Mouse (Mus musculus) testis, adult 2 months (tissue): ENCODE results near the gene Hecw1. TPM values are rescaled to one million over a fixed set of nuclear protein-coding genes. Genes with fewer than 3 reads are reported as not detected.

ENCODE experiments used
- H3K27ac ChIP-seq: fragments of 200-500 bp; 2 replicates; pipeline ENCODE4 v1.5.1; 2012; ENCODE audit warnings: low read depth, low read length; ENCODE audit not compliant: control insufficient read depth, insufficient read depth
- H3K27me3 ChIP-seq: fragments of 200-500 bp; 2 replicates; pipeline ENCODE4 v1.6.1; 2012; ENCODE audit warnings: mild to moderate bottlenecking, low read length, moderate library complexity; ENCODE audit not compliant: control insufficient read depth, insufficient read depth
- H3K36me3 ChIP-seq: fragments of 200-500 bp; 2 replicates; pipeline ENCODE4 v1.6.1; 2012; ENCODE audit warnings: mild to moderate bottlenecking, low read length; ENCODE audit not compliant: control insufficient read depth, insufficient read depth
- H3K4me1 ChIP-seq: fragments of 200-500 bp; 2 replicates; pipeline ENCODE4 v1.6.1; 2012; ENCODE audit warnings: low read length; ENCODE audit not compliant: control insufficient read depth, insufficient read depth
- H3K4me3 ChIP-seq: fragments of 200-500 bp; 2 replicates; pipeline ENCODE4 v1.5.1; 2012; ENCODE audit warnings: low read depth, mild to moderate bottlenecking, low read length, moderate library complexity, mixed read lengths; ENCODE audit not compliant: control insufficient read depth
- CTCF ChIP-seq: fragments of 200-500 bp; IDR thresholded peaks from 2 replicates; pipeline ENCODE4 v1.5.1; 2012; ENCODE audit warnings: low read depth, mild to moderate bottlenecking, inconsistent platforms, low read length, moderate library complexity; ENCODE audit not compliant: control insufficient read depth, insufficient read depth, insufficient replicate concordance
- POLR2A ChIP-seq: fragments of 200-500 bp; IDR thresholded peaks from 2 replicates; pipeline ENCODE4 v1.6.1; 2012; ENCODE audit warnings: low read depth, mild to moderate bottlenecking, inconsistent platforms, low read length, moderate library complexity; ENCODE audit not compliant: control insufficient read depth
- polyA plus RNA-seq: library from polyadenylated mRNA; depleted of rRNA; stranded (reverse); fragments of >200 nt; gene quantifications from 2 replicates; pipeline ENCODE4 v1.2.3, GENCODE M21; 2012; rRNA removed

Hecw1 gene
- 9.7 and 10.1 TPM in 2 replicates for polyA plus RNA-seq

DNA sequence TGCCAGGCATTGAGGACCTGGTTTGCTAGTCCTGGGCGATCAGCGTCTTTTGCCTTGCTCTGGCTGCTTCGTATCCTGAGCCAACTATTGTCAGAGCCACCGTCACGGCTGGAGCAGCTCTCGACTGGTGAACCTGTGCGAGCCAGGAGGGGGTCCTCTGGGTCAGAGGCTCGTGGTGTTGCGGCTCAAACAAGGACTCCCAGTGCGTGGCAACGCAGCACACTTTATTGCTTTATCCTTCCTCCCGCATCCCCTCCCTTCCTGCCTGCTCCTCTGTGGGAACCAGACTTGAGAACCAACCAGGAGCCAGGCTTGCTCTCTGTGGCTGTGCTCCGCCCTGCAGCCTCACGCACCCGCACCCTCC is at the start of gene Hecw1:
Gene Hecw1 (minus strand): TSS at position 323 of the 364 bp plus-strand sequence.
- TF ChIP-seq CTCF, result no peak
- TF ChIP-seq POLR2A, result no peak
- no peak within 1 kb of the TSS for H3K27ac ChIP-seq
- H3K36me3 ChIP-seq, result no peaks in the 10 kb centered on the region
- peaks cover 12% of the 10 kb centered on the region for H3K4me1 ChIP-seq
- H3K4me3 ChIP-seq, result peak within 1 kb of the TSS; percentile 46
- H3K27me3 ChIP-seq, result no peaks in the 10 kb centered on the region

DNA sequence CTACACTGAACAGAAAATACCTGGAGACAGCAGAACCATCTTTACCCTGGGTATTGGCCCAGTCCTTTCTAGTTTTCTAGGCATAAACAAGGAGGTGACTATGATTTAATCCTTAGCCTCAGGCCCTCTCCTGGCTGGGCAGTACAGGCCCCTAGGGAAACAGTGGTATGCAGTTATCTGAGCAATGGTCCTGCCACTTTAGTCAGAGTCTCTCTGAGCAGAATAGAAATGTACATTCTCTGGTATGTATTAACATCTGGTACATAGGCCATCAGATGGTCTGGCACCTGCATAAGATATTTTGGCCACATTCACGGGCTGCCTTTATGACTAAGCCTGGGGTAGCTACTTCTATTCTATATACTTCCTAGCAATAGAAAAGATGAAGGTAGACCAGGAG is 38.3 kb upstream of the Hecw1 start:
- no peak overlapping the region for H3K4me3 ChIP-seq
- H3K4me1 ChIP-seq, result no peaks in the 10 kb centered on the region
- no peaks in the 10 kb centered on the region for H3K27me3 ChIP-seq
- TF ChIP-seq POLR2A (no peak), CTCF (no peak)
- H3K36me3 ChIP-seq, result no peaks in the 10 kb centered on the region
- no peak overlapping the region for H3K27ac ChIP-seq

DNA sequence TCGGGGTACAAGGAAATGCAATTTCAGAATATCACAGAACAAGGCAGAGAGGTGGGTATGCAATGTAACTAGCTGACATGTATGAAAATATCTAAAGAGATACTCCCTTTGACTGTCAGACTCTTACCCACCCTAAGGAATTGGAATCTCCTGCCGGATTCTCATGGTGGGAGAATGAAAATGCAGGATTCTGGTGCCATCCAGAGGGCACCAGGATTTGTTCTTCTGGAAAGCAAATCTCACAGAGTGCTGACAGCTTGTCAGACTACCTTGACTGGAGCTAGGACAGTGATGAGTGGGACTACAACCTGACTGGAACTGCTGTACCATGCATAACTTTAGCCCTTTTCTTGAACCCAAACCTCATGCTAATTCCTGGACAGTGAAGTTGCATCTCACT is 29.6 kb upstream of the Hecw1 start:
- H3K27me3 ChIP-seq, result no peaks in the 10 kb centered on the region
- H3K4me3 ChIP-seq, result no peak overlapping the region
- no peak overlapping the region for H3K27ac ChIP-seq
- no peaks in the 10 kb centered on the region for H3K36me3 ChIP-seq
- no peak for TF ChIP-seq POLR2A
- no peak for TF ChIP-seq CTCF
- H3K4me1 ChIP-seq, result no peaks in the 10 kb centered on the region

- H3K4me3 ChIP-seq, result no peak overlapping the region
- H3K4me1 ChIP-seq, result no peaks in the 10 kb centered on the region
- no peak overlapping the region for H3K27ac ChIP-seq
- TF ChIP-seq CTCF, result no peak
- no peak for TF ChIP-seq POLR2A
- H3K36me3 ChIP-seq, result no peaks in the 10 kb centered on the region
- H3K27me3 ChIP-seq, result no peaks in the 10 kb centered on the region
Observed at GRCm38 (mm10) chr13:14542860-14543259, 19.8 kb upstream of the Hecw1 start.

- TF ChIP-seq POLR2A (no peak), CTCF (no peak)
- Histone ChIP-seq H3K27ac (no peak overlapping the region), H3K4me3 (peak overlapping the region; percentile 46), H3K36me3 (no peaks in the 10 kb centered on the region), H3K27me3 (no peaks in the 10 kb centered on the region), H3K4me1 (peaks cover 12% of the 10 kb centered on the region)
Observed at GRCm38 (mm10) chr13:14522128-14522905, 711 bp downstream of the Hecw1 start.

DNA sequence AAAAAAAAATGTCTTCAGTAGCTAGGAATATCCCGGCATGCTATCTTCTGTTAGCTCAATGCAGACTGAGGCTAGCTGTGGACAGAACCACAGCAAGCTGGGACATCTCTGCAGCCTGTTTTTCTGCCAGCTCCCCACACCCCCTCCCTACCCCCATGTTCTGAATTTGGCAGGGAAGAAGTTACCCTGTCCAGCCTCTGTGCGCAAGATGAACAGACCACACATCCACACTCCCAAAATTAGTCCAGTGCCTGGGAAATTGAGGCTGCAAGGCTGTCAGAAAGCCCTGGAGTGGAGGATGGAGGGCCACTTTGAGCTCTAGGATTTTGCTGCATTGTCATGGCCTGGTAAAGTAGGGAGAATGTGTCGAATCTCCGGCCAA is 1.3 kb downstream of the Hecw1 start:
- Histone ChIP-seq H3K4me3 (peak overlapping the region; percentile 46), H3K27me3 (no peaks in the 10 kb centered on the region), H3K27ac (no peak overlapping the region), H3K4me1 (peaks cover 12% of the 10 kb centered on the region), H3K36me3 (no peaks in the 10 kb centered on the region)
- TF ChIP-seq POLR2A, result no peak
- no peak for TF ChIP-seq CTCF

- no peaks in the 10 kb centered on the region for H3K27me3 ChIP-seq
- peaks cover 12% of the 10 kb centered on the region for H3K4me1 ChIP-seq
- no peak for TF ChIP-seq POLR2A
- no peak for TF ChIP-seq CTCF
- no peak overlapping the region for H3K4me3 ChIP-seq
- H3K27ac ChIP-seq, result no peak overlapping the region
- no peaks in the 10 kb centered on the region for H3K36me3 ChIP-seq
Observed at GRCm38 (mm10) chr13:14519605-14520004, 3.4 kb downstream of the Hecw1 start.

GRCm38 (mm10) chr13:14517478-14517877 is 5.5 kb downstream of the Hecw1 start:
- TF ChIP-seq CTCF (no peak), POLR2A (no peak)
- Histone ChIP-seq H3K36me3 (no peaks in the 10 kb centered on the region), H3K27ac (no peak overlapping the region)

More at GRCm38 (mm10) chr13:14517478-14517877, 5.5 kb downstream of the Hecw1 start:
- Histone ChIP-seq H3K4me3 (no peak overlapping the region), H3K27me3 (no peaks in the 10 kb centered on the region), H3K4me1 (peaks cover 8% of the 10 kb centered on the region)
